Mouse (Mus musculus) hindbrain, embryonic 16.5 days (tissue): ENCODE measurements at regions not wholly inside any gene's neighbourhood (a gene's known extent, or its start where the extent isn't known, plus 50 kb on each side); places are given as distances from the start of the nearest gene placed in this dataset.
A peak's percentile ranks its signal among the peaks of the same experiment; 100 is the strongest.

Experiments used
- ATAC-seq: fragments of 200-750 bp; cut with Nextera tagmentation; 2 replicates; pipeline ENCODE4 v1.8.0; 2017; ENCODE audit warnings: moderate TSS enrichment, moderate library complexity
- H3K27ac ChIP-seq: fragments of 300-500 bp; sonication (generic); 2 replicates; pipeline ENCODE4 v1.5.1; 2014; ENCODE audit warnings: low read depth, mild to moderate bottlenecking, control low read depth, low read length, moderate library complexity
- H3K27me3 ChIP-seq: fragments of 300-500 bp; sonication (generic); replicated peaks from 2 replicates; pipeline ENCODE4 v1.6.1; 2014; ENCODE audit warnings: low read length; ENCODE audit not compliant: control insufficient read depth, insufficient read depth
- H3K36me3 ChIP-seq: fragments of 300-500 bp; sonication (generic); 2 replicates; pipeline ENCODE4 v1.6.1; 2014; ENCODE audit warnings: mild to moderate bottlenecking, low read length, moderate library complexity, mixed read lengths; ENCODE audit not compliant: control insufficient read depth, insufficient read depth
- H3K4me1 ChIP-seq: fragments of 300-500 bp; sonication (generic); 2 replicates; pipeline ENCODE4 v1.6.1; 2014; ENCODE audit warnings: low read depth, low read length; ENCODE audit not compliant: control insufficient read depth, insufficient read depth
- H3K4me2 ChIP-seq: fragments of 300-500 bp; sonication (generic); 2 replicates; pipeline ENCODE4 v1.6.1; 2014; ENCODE audit warnings: mild to moderate bottlenecking, low read length, control low read depth, moderate library complexity
- H3K4me3 ChIP-seq: fragments of 300-500 bp; sonication (generic); 2 replicates; pipeline ENCODE4 v1.5.1; 2014; ENCODE audit warnings: mild to moderate bottlenecking, low read length, control low read depth, moderate library complexity
- H3K9ac ChIP-seq: fragments of 300-500 bp; sonication (generic); 2 replicates; pipeline ENCODE4 v1.6.1; 2014; ENCODE audit warnings: low read depth, mild to moderate bottlenecking, control low read depth, low read length, moderate library complexity
- H3K9me3 ChIP-seq: fragments of 300-500 bp; sonication (generic); 2 replicates; pipeline ENCODE4 v1.6.1; 2014; ENCODE audit warnings: mild to moderate bottlenecking, low read length, moderate library complexity; ENCODE audit not compliant: control insufficient read depth
- WGBS: fragments of 180-500 bp; shearing (Covaris S2); extraction: QIAGEN DNeasy Blood & Tissue Kit; methylation state at CpG from one replicate; pipeline ENCODE4 v1.1.7; 2014; 5-methylcytosine and 5-hydroxymethylcytosine counted together

GRCm38 (mm10) chr11:44012314-44012713 is 111.3 kb upstream of the Adra1b start:
- no peak overlapping the region for H3K9ac ChIP-seq
- WGBS = 77% methylated on average over 5 of the region's 5 CpGs

GRCm38 (mm10) chr11:44013841-44014240 is 112.8 kb upstream of the Adra1b start:
- no peak overlapping the region for H3K9ac ChIP-seq

More at GRCm38 (mm10) chr11:44012314-44012713, 111.3 kb upstream of the Adra1b start:
- Histone ChIP-seq H3K36me3 (no peaks in the 10 kb centered on the region), H3K27ac (no peak overlapping the region), H3K4me3 (no peak overlapping the region), H3K4me2 (no peak overlapping the region), H3K4me1 (no peaks in the 10 kb centered on the region; the same call in 1 of the 2 replicates), H3K9me3 (no peaks in the 10 kb centered on the region), H3K27me3 (no peaks in the 10 kb centered on the region)
- no peak for ATAC-seq

GRCm38 (mm10) chr11:44021638-44022037 is 120.6 kb upstream of the Adra1b start:
- peak; percentile 69; the same call in 1 of the 2 replicates for ATAC-seq
- no peaks in the 10 kb centered on the region for H3K9me3 ChIP-seq
- 73% methylated on average over 4 of the region's 4 CpGs for WGBS

More at GRCm38 (mm10) chr11:44013841-44014240, 112.8 kb upstream of the Adra1b start:
- Histone ChIP-seq H3K4me2 (no peak overlapping the region), H3K4me3 (no peak overlapping the region), H3K27ac (no peak overlapping the region), H3K27me3 (no peaks in the 10 kb centered on the region), H3K9me3 (no peaks in the 10 kb centered on the region), H3K4me1 (no peaks in the 10 kb centered on the region; the same call in 1 of the 2 replicates), H3K36me3 (no peaks in the 10 kb centered on the region)
- no peak for ATAC-seq
- 50% methylated on average over 1 of the region's 1 CpGs for WGBS

GRCm38 (mm10) chr11:44027046-44027445 is 126.0 kb upstream of the Adra1b start:
- H3K4me3 ChIP-seq = no peak overlapping the region
- no peaks in the 10 kb centered on the region for H3K4me1 ChIP-seq
- no peak overlapping the region for H3K9ac ChIP-seq
- H3K27ac ChIP-seq = no peak overlapping the region
- no peak for ATAC-seq
- H3K9me3 ChIP-seq = no peaks in the 10 kb centered on the region
- no peaks in the 10 kb centered on the region for H3K27me3 ChIP-seq
- 75% methylated on average over 3 of the region's 3 CpGs for WGBS
- H3K4me2 ChIP-seq = no peak overlapping the region
- H3K36me3 ChIP-seq = no peaks in the 10 kb centered on the region

More at GRCm38 (mm10) chr11:44021638-44022037, 120.6 kb upstream of the Adra1b start:
- Histone ChIP-seq H3K4me1 (no peaks in the 10 kb centered on the region; the same call in 1 of the 2 replicates), H3K36me3 (no peaks in the 10 kb centered on the region), H3K4me3 (no peak overlapping the region), H3K27ac (no peak overlapping the region), H3K9ac (no peak overlapping the region), H3K27me3 (no peaks in the 10 kb centered on the region), H3K4me2 (no peak overlapping the region)

- ATAC-seq = no peak
- Histone ChIP-seq H3K27me3 (no peaks in the 10 kb centered on the region), H3K4me2 (no peak overlapping the region), H3K27ac (no peak overlapping the region), H3K36me3 (no peaks in the 10 kb centered on the region), H3K9ac (no peak overlapping the region), H3K4me1 (no peaks in the 10 kb centered on the region), H3K4me3 (no peak overlapping the region), H3K9me3 (no peaks in the 10 kb centered on the region)
- 56% methylated on average over 2 of the region's 2 CpGs for WGBS
Observed at GRCm38 (mm10) chr11:44046083-44046482, 145.1 kb upstream of the Adra1b start.

GRCm38 (mm10) chr11:44049253-44049976 is 148.4 kb upstream of the Adra1b start:
- WGBS = 79% methylated on average over 5 of the region's 5 CpGs
- no peaks in the 10 kb centered on the region for H3K27me3 ChIP-seq
- no peak for ATAC-seq
- no peaks in the 10 kb centered on the region for H3K9me3 ChIP-seq
- H3K9ac ChIP-seq = no peak overlapping the region
- no peak overlapping the region for H3K4me3 ChIP-seq
- H3K4me2 ChIP-seq = no peak overlapping the region
- H3K4me1 ChIP-seq = no peaks in the 10 kb centered on the region
- no peaks in the 10 kb centered on the region for H3K36me3 ChIP-seq
- no peak overlapping the region for H3K27ac ChIP-seq

- 86% methylated on average over 5 of the region's 5 CpGs for WGBS
- H3K9me3 ChIP-seq = no peaks in the 10 kb centered on the region
- no peaks in the 10 kb centered on the region for H3K27me3 ChIP-seq
- no peak overlapping the region for H3K4me2 ChIP-seq
- H3K4me3 ChIP-seq = no peak overlapping the region
- ATAC-seq = no peak
- H3K36me3 ChIP-seq = no peaks in the 10 kb centered on the region
- no peak overlapping the region for H3K27ac ChIP-seq
- no peak overlapping the region for H3K9ac ChIP-seq
- no peaks in the 10 kb centered on the region for H3K4me1 ChIP-seq
Observed at GRCm38 (mm10) chr11:44052481-44052880, 151.5 kb upstream of the Adra1b start.

GRCm38 (mm10) chr11:44062446-44062845 is 161.4 kb upstream of the Adra1b start:
- no peak overlapping the region for H3K4me2 ChIP-seq
- 88% methylated on average over 1 of the region's 1 CpGs for WGBS
- H3K9me3 ChIP-seq = no peaks in the 10 kb centered on the region
- no peak for ATAC-seq
- H3K36me3 ChIP-seq = no peaks in the 10 kb centered on the region
- H3K27ac ChIP-seq = no peak overlapping the region
- H3K27me3 ChIP-seq = no peaks in the 10 kb centered on the region
- H3K4me1 ChIP-seq = no peaks in the 10 kb centered on the region
- H3K9ac ChIP-seq = no peak overlapping the region
- H3K4me3 ChIP-seq = no peak overlapping the region

GRCm38 (mm10) chr11:44066176-44066575 is 165.2 kb upstream of the Adra1b start:
- H3K4me2 ChIP-seq = no peak overlapping the region
- no peak overlapping the region for H3K27ac ChIP-seq
- H3K36me3 ChIP-seq = no peaks in the 10 kb centered on the region
- no peak overlapping the region for H3K4me3 ChIP-seq
- ATAC-seq = no peak
- H3K9ac ChIP-seq = no peak overlapping the region
- H3K4me1 ChIP-seq = no peaks in the 10 kb centered on the region
- H3K27me3 ChIP-seq = no peaks in the 10 kb centered on the region
- WGBS = 96% methylated on average over 2 of the region's 2 CpGs
- H3K9me3 ChIP-seq = no peaks in the 10 kb centered on the region
